Mouse (Mus musculus) small intestine, adult 2 months (tissue): ENCODE results near the gene Pnma3.

Experiments
- CTCF ChIP-seq: fragments of 200-500 bp; IDR thresholded peaks from 2 replicates; pipeline ENCODE4 v1.5.1; 2012; ENCODE audit warnings: low read depth, mild to moderate bottlenecking, control low read depth, inconsistent platforms, low read length, moderate library complexity, mixed read lengths; ENCODE audit not compliant: insufficient replicate concordance, insufficient read length; ENCODE audit errors: extremely low read depth
- POLR2A ChIP-seq: fragments of 200-500 bp; IDR thresholded peaks from 2 replicates; pipeline ENCODE4 v1.6.1; 2012; ENCODE audit warnings: low read depth, mild to moderate bottlenecking, control low read depth, inconsistent platforms, low read length, moderate library complexity

DNA sequence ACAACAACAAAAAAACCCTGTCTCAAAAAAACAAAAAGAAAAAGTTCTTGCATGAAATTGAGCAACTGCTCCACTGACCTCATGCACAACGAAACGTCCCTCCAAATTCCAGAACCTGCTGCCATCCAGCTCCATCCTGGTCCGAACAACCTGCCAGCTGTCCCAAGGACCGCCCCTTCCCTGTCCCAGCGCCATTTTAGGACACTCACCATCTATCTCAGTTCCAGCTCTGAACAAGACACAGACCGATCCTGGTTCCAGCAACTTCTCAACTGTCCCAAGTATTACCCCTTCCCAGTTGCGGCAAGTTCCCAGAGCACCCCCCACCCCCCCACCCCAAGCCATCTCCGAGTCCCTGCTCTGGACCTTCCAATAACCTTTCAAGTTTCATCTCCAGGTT, 25.8 kb upstream of the Pnma3 start:
- TF ChIP-seq POLR2A (no peak), CTCF (no peak)
